Mouse (Mus musculus) heart, adult 2 months (tissue): ENCODE data around the gene Dnajc5. TPM values are rescaled to one million over a fixed set of nuclear protein-coding genes. Genes with fewer than 3 reads are reported as not detected.

Experiments used
- DNase-seq, 2 experiments: peaks; one replicate each; pipeline ENCODE4 v3.0.0; 2021
- H3K27ac ChIP-seq: fragments of 200-600 bp; 2 replicates; pipeline ENCODE4 v1.8.1; 2022
- H3K27me3 ChIP-seq: fragments of 200-500 bp; 2 replicates; pipeline ENCODE4 v1.6.1; 2012; ENCODE audit warnings: mild to moderate bottlenecking, low read length, inconsistent platforms, mixed read lengths; ENCODE audit not compliant: control insufficient read depth, insufficient read depth
- H3K36me3 ChIP-seq: fragments of 200-500 bp; 2 replicates; pipeline ENCODE4 v1.6.1; 2012; ENCODE audit warnings: low read length, inconsistent platforms; ENCODE audit not compliant: control insufficient read depth, insufficient read depth
- H3K4me1 ChIP-seq: fragments of 200-500 bp; 2 replicates; pipeline ENCODE4 v1.6.1; 2011; ENCODE audit warnings: low read length; ENCODE audit not compliant: control insufficient read depth, insufficient read depth
- H3K4me3 ChIP-seq: fragments of 200-600 bp; 2 replicates; pipeline ENCODE4 v1.8.1; 2022
- H3K79me2 ChIP-seq: fragments of 200-500 bp; replicated peaks from 2 replicates; pipeline ENCODE4 v1.6.1; 2012; ENCODE audit warnings: mild to moderate bottlenecking, inconsistent platforms, low read length, moderate library complexity, mixed read lengths; ENCODE audit not compliant: control insufficient read depth, insufficient read depth
- H3K9ac ChIP-seq: fragments of 200-500 bp; 2 replicates; pipeline ENCODE4 v1.6.1; 2012; ENCODE audit warnings: low read depth, mild to moderate bottlenecking, control low read depth, inconsistent platforms, low read length, mixed read lengths
- CTCF ChIP-seq: fragments of 200-600 bp; IDR thresholded peaks from 2 replicates; pipeline ENCODE4 v1.8.1; 2022; ENCODE audit warnings: antibody characterized with exemption, mild to moderate bottlenecking, moderate library complexity
- EP300 ChIP-seq: fragments of 200-500 bp; IDR thresholded peaks from 2 replicates; pipeline ENCODE4 v1.6.1; 2011; ENCODE audit warnings: low read depth, low read length, control low read depth; ENCODE audit not compliant: insufficient read depth
- POLR2A ChIP-seq: fragments of 200-500 bp; IDR thresholded peaks from 2 replicates; pipeline ENCODE4 v1.6.1; 2011; ENCODE audit warnings: mild to moderate bottlenecking, low read depth, low read length, control low read depth; ENCODE audit not compliant: insufficient read depth
- WGBS: fragments of 180-500 bp; shearing (Covaris S2); methylation state at CpG from one replicate; pipeline ENCODE4 v1.1.7; 2018; 5-methylcytosine and 5-hydroxymethylcytosine counted together
- intact Hi-C: fragments of 180-260 bp; cut with DNase I; formaldehyde crosslinking; loops from one replicate; pipeline ENCODE4 v1.15.1; 2025
- polyA plus RNA-seq: library from polyadenylated mRNA; depleted of rRNA; stranded (reverse); fragments of >200 nt; gene quantifications from 2 replicates; pipeline ENCODE4 v1.2.3, GENCODE M21; 2012
- total RNA-seq, 2 experiments: library from RNA; stranded (reverse); gene quantifications; 2 replicates each; pipeline ENCODE4 v1.2.3; 2021

The Dnajc5 gene
- total and polyA plus RNA-seq, 3 experiments = 43.4 to 71.5 (median 62.3) TPM

DNA sequence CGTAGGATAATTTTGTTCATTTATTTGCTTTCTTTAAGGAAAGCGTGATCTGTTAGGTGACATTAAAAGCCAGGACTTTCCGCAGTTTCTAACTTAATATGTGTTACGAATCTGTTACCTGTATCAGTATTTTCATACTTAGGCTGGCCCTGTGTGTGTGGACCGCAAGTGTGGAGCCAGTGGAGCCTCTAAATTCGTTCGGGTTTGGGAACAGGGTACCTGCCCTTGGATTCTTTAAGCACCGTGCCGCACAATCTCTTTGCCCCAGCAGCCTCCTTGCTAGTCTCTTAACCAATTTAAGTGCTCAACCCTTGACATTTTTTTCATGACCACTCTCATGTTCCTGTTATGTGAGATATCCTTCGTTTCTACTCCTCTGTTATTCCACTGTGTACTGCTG, 1.2 kb downstream of the Dnajc5 start:
- TF ChIP-seq POLR2A (no peak), EP300 (no peak), CTCF (no peak)
- H3K4me3 ChIP-seq = peak overlapping the region; percentile 96
- intact Hi-C loops = loop anchor here (2.0 to 5.0 kb wide), 2 partner anchors 15 to 161 kb away; partner anchors contain the start of gene Tcea2
- peaks cover 10% of the 10 kb centered on the region for H3K4me1 ChIP-seq
- peaks cover 24% of the 10 kb centered on the region for H3K36me3 ChIP-seq
- H3K27me3 ChIP-seq = no peaks in the 10 kb centered on the region
- WGBS = 21% methylated on average over 10 of the region's 10 CpGs
- H3K9ac ChIP-seq = peak overlapping the region; percentile 63
- H3K27ac ChIP-seq = no peak overlapping the region; the same call in 1 of the 2 replicates
- H3K79me2 ChIP-seq = peaks cover 10% of the 10 kb centered on the region
- no peak for DNase-seq

DNA sequence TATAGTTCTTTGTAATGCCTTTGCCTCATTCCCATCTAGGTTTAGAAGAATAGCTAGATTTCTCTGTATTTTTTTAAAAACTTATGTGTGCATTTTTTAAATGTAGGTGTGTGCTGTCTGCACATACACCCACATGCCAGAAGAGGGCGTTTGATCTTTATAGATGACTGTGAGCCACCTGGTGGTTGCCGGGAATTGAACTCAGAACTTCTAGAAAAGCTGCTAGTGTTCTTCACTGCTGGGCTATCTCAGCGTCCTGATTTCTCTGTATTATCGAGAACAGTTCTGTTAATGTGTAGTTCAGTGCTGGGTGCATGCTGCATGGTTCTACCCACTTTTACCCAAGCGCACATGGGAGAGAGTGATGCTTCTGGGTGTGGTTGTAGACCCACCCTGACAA, 2.5 kb downstream of the Dnajc5 start:
- TF ChIP-seq CTCF = peak; percentile 88
- TF ChIP-seq POLR2A = no peak
- peak in 1 of 2 experiments; percentile 10 for DNase-seq
- intact Hi-C loops = loop anchor here (1.0 to 5.0 kb wide), 2 partner anchors 58 to 159 kb away; partner anchors contain the start of gene Tcea2
- H3K4me1 ChIP-seq = peaks cover 10% of the 10 kb centered on the region
- no peaks in the 10 kb centered on the region for H3K27me3 ChIP-seq
- WGBS = 66% methylated on average over 5 of the region's 5 CpGs
- no peak overlapping the region for H3K9ac ChIP-seq
- no peak overlapping the region for H3K27ac ChIP-seq
- H3K36me3 ChIP-seq = peaks cover 24% of the 10 kb centered on the region
- H3K4me3 ChIP-seq = no peak overlapping the region
- H3K79me2 ChIP-seq = peaks cover 10% of the 10 kb centered on the region

DNA sequence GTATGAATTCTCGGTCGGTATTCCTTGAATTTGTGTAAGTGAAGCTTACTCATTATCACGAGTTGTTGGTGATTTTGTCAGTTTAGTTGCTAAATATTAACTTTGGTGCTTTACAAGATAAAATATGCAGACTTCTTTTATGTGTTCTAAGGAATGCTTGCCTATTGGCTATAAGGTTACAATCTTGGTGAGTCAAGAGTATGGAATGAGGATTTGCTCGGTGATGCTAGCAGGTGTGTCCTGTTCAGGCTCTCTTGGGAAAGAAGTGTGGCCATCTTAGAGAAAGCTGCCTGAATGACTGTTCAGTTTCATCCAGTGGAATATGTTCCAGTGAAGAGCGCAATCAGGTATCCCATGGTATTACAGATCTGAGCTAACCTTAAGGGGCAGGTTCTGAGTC, 5.2 kb downstream of the Dnajc5 start:
- no peak for DNase-seq
- 57% methylated on average over 5 of the region's 5 CpGs for WGBS
- Histone ChIP-seq H3K27ac (no peak overlapping the region), H3K27me3 (no peaks in the 10 kb centered on the region), H3K36me3 (peaks cover 22% of the 10 kb centered on the region), H3K4me1 (peaks cover 10% of the 10 kb centered on the region), H3K4me3 (no peak overlapping the region), H3K79me2 (peaks cover 10% of the 10 kb centered on the region), H3K9ac (no peak overlapping the region)
- intact Hi-C loops = no loop called here
- TF ChIP-seq CTCF (no peak), POLR2A (no peak), EP300 (no peak)

DNA sequence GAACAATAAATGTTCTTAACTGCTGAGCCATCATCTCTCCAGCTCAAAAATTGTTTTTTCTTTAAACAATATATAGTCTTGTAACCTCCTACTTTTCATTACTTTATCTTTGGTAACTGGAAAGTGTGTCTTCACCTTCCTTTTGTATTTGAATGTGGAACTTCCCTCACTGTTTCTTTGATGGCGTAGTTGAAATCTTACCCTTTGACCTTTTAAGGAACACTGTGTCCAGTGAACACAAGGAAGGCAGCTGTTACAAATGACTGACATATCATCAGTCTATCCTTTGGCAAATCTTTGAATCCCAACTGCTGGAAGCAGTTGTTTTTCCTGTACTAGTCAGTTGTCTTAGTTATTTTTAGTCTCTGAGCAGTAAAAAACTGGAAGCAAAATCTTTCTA, 8.8 kb downstream of the Dnajc5 start:
- Histone ChIP-seq H3K9ac (no peak overlapping the region), H3K27ac (no peak overlapping the region), H3K36me3 (peaks cover 8% of the 10 kb centered on the region), H3K4me3 (no peak overlapping the region), H3K27me3 (no peaks in the 10 kb centered on the region), H3K79me2 (peaks cover 12% of the 10 kb centered on the region), H3K4me1 (peaks cover 5% of the 10 kb centered on the region; the same call in 1 of the 2 replicates)
- DNase-seq = no peak
- no peak for TF ChIP-seq POLR2A
- TF ChIP-seq CTCF = no peak
- TF ChIP-seq EP300 = no peak
- WGBS = 71% methylated on average over 1 of the region's 1 CpGs
- intact Hi-C loops = no loop called here

DNA sequence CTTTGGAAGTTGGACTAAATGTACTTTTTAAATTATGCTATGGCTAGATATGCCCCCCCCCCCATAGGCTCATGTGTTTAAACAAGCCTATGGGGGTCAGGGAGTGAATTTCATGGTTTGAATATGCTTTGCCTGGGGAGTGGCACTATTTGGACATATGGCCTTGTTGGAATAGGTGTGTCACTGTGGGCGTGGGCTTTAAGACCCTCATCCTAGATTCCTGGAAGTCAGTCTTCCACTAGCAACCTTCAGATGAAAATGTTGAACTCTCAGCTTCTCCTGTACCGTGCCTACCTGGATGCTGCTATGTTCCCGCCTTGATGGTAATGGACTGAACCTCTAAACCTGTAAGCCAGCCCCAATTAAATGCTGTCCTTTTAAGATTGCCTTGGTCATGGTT, 12.3 kb downstream of the Dnajc5 start:
- H3K9ac ChIP-seq = no peak overlapping the region
- peaks cover 6% of the 10 kb centered on the region for H3K4me1 ChIP-seq
- H3K36me3 ChIP-seq = peaks cover 20% of the 10 kb centered on the region
- WGBS = 98% methylated on average over 3 of the region's 3 CpGs
- no peaks in the 10 kb centered on the region for H3K27me3 ChIP-seq
- no peak for DNase-seq
- intact Hi-C loops = no loop called here
- H3K27ac ChIP-seq = no peak overlapping the region
- no peak overlapping the region for H3K4me3 ChIP-seq
- TF ChIP-seq EP300 = no peak
- no peak for TF ChIP-seq POLR2A
- no peak for TF ChIP-seq CTCF
- H3K79me2 ChIP-seq = peaks cover 10% of the 10 kb centered on the region

DNA sequence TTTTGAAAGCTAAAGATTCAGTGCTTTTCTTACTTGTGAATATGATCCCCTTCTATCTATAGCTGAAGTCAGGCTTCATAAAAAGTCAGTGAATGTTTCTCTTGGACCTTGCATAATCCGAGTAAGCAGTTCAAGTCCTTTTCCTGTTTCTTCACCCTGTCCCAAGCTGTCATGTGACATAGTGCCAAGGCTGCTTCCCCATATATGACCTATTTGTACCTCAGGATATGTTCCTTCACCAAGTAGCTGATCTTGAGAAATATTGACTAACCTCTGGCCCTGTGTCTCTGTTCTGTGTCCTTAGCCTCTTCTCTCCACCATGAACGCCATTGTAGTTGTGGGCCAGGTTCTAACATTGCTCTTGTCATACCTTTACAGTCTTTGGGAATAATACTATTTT, 16.1 kb downstream of the Dnajc5 start:
- Histone ChIP-seq H3K27ac (no peak overlapping the region), H3K27me3 (no peaks in the 10 kb centered on the region), H3K9ac (no peak overlapping the region), H3K36me3 (peaks cover 28% of the 10 kb centered on the region), H3K4me3 (no peak overlapping the region), H3K79me2 (peaks cover 12% of the 10 kb centered on the region), H3K4me1 (peaks cover 10% of the 10 kb centered on the region)
- intact Hi-C loops = loop anchor here (2.0 kb wide), 1 partner anchor 16 kb away; the partner anchor contains the start of gene Dnajc5
- TF ChIP-seq EP300 (no peak), CTCF (no peak), POLR2A (no peak)
- WGBS = 65% methylated on average over 2 of the region's 2 CpGs
- no peak for DNase-seq
